Mouse (Mus musculus) megakaryocyte progenitor cell, adult 5-6 weeks (primary cell): Measurements from ENCODE around the gene Pdzd3. TPM values are rescaled to one million over a fixed set of nuclear protein-coding genes. Genes with fewer than 3 reads are reported as not detected.

Experiments used
- ATAC-seq: replicated peaks from 2 replicates; pipeline ENCODE4 v1.8.0; 2016; ENCODE audit warnings: mild to moderate bottlenecking, moderate TSS enrichment, inconsistent platforms; ENCODE audit not compliant: poor library complexity
- total RNA-seq, 2 experiments: library from RNA; stranded (forward) in 1 of 2; stranded (reverse) in 1 of 2; fragments of 157-497, 149-512 nt in 1 of 2; fragments of 200-1000 nt in 1 of 2; gene quantifications; 2 replicates each; pipeline versions ENCODE4 v1.2.3 to v1.2.4; 2015 to 2017

Pdzd3 gene
- total RNA-seq, 2 experiments from 2014 or later = 0.35 TPM; not detected in 1

GRCm38 (mm10) chr9:44253441-44253840, 2.2 kb upstream of the Pdzd3 start:
- no peak for ATAC-seq

DNA sequence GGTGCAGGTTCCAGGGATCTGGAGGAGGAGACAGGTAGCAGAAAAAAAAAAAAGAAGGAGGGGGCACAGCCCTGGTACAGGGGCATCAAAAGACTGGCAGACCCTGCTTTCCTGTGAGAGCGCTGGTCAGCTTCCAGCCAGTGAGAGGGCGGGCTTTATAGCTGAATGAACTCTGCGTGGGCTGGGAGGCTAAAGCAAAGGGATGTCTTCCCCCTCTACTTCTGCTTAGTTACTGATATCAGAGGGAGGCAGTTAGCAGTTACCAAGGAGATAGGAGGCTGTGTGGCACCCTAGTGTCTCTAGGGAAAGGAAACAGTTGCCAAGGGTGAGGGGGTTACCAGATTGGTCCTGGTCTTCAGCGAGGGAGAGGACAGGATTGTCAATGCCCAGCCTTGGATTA, 826 bp downstream of the Pdzd3 start:
- peak; percentile 24 for ATAC-seq

GRCm38 (mm10) chr9:44249181-44250146, 1.8 kb downstream of the Pdzd3 start:
- peak; percentile 96 for ATAC-seq

DNA sequence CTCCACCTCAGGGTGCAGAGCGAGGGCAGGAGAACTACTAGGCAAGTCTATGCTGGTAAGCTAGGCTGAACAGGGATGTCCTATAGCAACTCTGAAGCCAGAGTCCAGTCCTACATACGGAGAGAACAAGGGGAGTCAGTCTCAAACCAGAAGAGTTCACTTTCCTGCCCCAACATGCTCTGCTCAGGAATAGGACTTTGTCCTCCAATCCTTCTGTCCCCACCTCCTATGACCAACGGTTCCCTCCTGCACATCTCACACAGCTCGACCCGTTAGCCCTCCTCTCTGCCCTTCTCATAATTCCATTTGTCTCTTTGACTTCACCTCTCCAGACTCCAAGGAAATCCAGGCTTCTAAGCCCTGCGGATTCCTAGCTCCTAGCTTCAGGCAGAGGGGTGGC, 3.4 kb downstream of the Pdzd3 start:
- no peak for ATAC-seq

- ATAC-seq = no peak
Measured at GRCm38 (mm10) chr9:44243621-44244020, 7.7 kb downstream of the Pdzd3 start.

DNA sequence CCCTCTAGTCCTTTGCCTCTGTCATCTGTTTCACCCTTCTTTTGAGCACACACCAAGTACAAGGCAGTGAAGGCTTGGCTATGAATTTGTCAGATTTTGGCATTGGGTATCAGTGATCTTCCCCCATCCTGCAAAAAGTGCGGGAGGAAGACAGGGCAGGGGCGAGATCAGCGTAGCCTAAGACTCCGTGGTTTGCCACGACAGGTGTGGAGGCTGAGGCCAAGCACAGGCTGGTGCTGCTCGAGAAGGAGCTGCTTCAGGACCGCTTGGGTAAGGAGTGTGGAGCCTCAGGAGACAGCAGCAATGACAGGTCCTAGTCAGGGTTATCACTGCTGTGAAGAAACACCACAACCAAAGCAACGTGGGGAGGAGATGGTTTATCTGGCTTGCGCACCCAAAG, 9.9 kb downstream of the Pdzd3 start:
- peak; percentile 48 for ATAC-seq

- ATAC-seq = no peak
Measured at GRCm38 (mm10) chr9:44240911-44241310, 10.4 kb downstream of the Pdzd3 start.

GRCm38 (mm10) chr9:44240399-44240798, 10.9 kb downstream of the Pdzd3 start, which contains the start of gene Ccdc153:
TSS of gene Ccdc153 (plus strand) at chr9:44240676.
- no peak for ATAC-seq

- ATAC-seq = peak; percentile 69
Measured at GRCm38 (mm10) chr9:44239447-44239846, 11.8 kb downstream of the Pdzd3 start.

DNA sequence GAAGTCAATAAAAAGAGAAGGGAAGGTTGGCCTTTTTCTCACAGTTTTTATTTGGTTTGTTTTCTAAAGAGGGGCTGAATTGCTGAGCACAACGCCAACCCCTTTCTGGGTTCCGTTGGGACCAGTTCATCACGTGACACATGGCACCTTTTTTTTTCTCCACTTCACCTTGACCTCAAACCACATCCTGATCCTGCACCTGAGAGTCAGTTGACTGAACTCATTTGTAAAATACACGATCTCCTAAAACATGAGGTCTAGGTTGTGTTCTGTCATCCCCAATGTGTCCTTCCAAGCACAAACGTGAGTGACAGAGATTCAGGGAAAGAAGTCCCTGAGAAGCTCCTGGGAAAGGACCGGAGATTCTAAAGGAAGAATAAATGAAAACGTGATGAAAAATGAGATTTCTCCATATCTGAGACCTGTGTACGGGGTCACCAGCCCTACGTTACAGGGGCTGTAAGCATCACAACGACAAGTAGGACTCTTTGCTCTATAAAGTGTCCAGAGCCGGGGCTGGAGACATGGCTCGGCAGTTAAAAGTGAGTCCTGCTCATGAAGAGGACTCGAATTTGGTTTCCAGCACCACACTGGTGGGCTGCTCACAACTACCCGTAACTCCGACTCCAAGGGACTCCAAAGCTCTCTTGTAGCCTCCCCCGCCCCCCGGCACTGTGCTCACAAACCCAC, 12.6 kb downstream of the Pdzd3 start:
- ATAC-seq = no peak

DNA sequence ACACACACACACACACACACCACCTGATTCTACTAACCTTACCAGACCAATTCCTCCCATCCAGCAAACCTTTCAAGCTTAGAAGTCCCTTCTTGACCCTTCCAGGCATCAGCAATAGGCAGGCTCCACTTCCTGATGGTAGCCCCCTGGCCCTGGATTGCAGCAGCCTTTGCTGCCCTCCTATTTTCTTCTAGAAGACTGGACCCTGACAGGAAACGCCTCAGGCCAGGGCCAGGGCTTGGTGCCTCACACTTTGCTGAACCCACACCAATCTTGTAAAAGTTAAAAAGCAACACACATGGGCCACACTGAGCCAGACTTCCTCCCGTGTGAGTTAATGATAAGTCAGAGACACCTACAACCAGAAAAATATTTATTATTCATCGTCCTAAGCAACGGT, 14.1 kb downstream of the Pdzd3 start:
- ATAC-seq = no peak

DNA sequence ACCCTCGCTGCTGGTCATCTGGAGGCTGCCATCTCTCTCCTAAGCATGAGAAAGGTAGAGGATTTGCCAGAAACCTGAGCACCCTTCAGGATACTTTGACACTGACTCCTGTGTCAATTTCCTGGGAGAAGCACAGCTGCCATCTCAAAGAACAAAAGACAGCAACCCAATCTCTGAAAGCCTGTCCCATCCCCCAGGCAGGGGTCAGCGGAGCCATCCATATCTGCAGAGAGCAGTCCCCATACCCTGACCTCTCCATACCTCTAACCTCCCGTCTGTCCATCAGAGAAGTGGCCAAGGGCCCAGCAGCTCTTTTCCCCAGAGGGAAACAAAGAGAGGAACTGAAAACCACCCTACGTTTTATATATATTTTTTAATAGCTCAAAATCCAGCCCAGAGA, 14.7 kb downstream of the Pdzd3 start:
- no peak for ATAC-seq

DNA sequence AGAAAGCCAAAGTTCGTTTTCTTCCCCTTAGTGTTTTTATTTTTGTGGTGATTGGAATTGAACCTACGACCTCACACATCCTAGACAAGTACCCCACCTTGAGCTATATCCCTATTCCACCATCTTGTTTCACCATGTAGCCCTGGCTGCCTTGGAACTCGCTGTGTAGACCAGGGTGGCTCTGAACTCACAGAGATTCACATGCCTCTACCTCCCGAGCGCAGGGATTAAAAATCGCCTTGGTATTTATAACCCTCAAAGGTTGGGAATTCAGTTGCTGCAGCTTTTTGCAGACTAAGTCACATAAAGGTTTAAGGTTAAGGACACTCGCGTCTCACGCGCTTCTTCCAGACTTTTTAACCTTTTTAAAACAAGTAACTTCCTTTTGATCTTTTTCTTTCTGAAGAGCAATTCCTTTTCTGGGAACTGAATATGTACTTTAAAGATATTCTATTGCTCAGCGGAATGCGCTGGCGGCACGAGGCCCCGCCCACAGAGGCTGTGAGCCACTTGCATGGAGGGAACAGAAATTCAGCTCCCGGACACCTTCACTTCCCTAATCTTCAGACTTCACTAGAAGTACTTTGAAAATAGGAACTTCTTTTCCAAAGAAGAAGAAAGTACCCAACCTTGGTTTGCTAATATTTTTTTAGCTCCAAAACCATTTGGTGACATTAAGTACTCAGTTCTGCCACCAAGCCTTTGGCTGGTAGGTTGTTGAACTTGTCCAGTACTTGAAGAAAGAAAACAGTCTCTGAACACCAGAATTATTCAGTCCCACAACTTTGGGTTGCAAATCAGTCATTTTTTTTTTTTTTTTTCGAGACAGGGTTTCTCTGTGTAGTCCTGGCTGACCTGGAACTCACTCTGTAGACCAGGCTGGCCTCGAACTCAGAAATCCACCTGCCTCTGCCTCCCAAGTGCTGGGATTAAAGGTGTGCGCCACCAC, 16.5 kb downstream of the Pdzd3 start:
- ATAC-seq = peak; percentile 54

GRCm38 (mm10) chr9:44233802-44234478, 17.3 kb downstream of the Pdzd3 start, which contains the start of gene Cbl:
TSS of gene Cbl (minus strand) at chr9:44234049.
- ATAC-seq = peak; percentile 85

DNA sequence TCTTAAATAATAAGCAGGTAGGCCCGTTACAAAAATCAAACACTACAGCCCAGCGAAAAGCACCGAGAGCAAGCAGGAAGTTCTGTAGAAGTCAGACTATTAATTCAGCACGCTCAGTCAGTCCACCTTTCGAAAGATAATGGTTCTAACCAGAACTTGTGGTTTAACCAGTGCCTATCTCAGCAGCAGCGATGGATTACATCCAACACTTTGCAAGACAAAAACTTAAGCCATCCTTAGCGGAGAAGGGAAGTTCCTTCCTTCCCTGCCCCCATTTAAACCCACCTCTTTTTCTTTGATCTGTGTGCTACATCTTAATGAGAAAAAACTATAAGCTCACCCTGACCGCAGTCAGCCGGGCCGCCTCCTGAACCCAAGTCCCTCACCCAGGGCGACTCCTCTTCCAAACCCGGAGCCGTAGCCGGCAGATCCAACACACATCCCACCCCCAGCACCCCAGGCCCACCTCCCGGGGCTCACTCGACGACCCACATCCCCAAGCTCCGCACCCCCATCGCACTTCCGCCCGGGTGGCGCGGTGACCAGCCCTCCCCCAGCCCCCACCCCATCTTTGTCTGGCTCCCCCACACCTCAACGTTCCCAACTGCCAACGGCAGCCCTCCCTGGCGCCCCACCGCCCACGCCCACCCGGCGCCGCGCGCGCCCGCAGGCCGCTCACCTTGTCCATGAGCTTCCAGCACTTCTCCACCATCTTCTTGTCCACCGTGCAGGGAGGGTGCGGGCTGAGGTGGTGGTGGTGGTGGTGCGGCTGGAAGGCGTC, 18.1 kb downstream of the Pdzd3 start:
- peak; percentile 22 for ATAC-seq

DNA sequence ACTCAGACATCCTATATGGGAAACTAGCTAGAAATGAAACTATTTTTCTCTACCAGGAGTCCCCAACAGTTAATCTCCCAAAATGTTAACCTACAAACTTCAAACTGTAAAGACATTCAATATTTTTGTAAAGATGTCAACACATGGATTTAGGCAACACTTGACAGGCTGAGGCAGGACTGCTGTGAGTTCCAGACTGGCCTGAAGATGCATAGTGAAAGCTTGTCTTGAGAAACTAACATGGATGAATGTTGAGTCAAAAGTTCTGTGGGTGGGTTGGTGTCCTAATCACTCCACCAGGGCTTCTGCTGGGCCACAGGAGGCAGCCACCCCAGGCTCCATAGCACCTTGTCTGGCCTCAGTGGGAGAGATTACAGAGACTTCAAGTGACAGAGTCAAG, 19.7 kb downstream of the Pdzd3 start:
- no peak for ATAC-seq

- ATAC-seq = peak; percentile 34
Measured at GRCm38 (mm10) chr9:44225993-44226392, 25.3 kb downstream of the Pdzd3 start.

GRCm38 (mm10) chr9:44213538-44213937, 37.7 kb downstream of the Pdzd3 start:
- peak; percentile 88 for ATAC-seq

- ATAC-seq = no peak
Measured at GRCm38 (mm10) chr9:44212406-44212805, 38.9 kb downstream of the Pdzd3 start.
